Mouse (Mus musculus) ES-E14 (cell line): ENCODE data around the gene Kdsr. TPM values are rescaled to one million over a fixed set of nuclear protein-coding genes. Genes with fewer than 3 reads are reported as not detected.

Experiments used
- DNase-seq: peaks from one replicate; pipeline ENCODE4 v3.0.0-alpha.2; 2013; ENCODE audit warnings: low read depth, low spot score
- H3K27ac ChIP-seq: 2 replicates; pipeline ENCODE4 v1.5.1; 2012; ENCODE audit warnings: low read depth, mild to moderate bottlenecking, low read length, moderate library complexity, mixed read lengths; ENCODE audit not compliant: poor library complexity, insufficient read depth, severe bottlenecking
- H3K36me3 ChIP-seq: 2 replicates; pipeline ENCODE4 v1.6.1; 2012; ENCODE audit warnings: mild to moderate bottlenecking, low read length, moderate library complexity, mixed read lengths; ENCODE audit not compliant: control insufficient read depth, poor library complexity, insufficient read depth, severe bottlenecking
- H3K4me1 ChIP-seq, 2 experiments: fragments of 150-350 bp in 1 of 2; sonication (generic) in 1 of 2; 2 replicates each; pipeline ENCODE4 v1.6.1; 2012; ENCODE audit warnings: low read length in 2 of 2, mild to moderate bottlenecking in 1 of 2, mixed read lengths in 1 of 2; ENCODE audit not compliant: control insufficient read depth in 2 of 2, insufficient read depth in 2 of 2, poor library complexity in 1 of 2
- H3K4me3 ChIP-seq, 2 experiments: fragments of 150-350 bp in 1 of 2; sonication (generic) in 1 of 2; 2 replicates each; pipeline ENCODE4 v1.5.1; 2012; ENCODE audit warnings: low read length in 2 of 2, low read depth in 1 of 2, mild to moderate bottlenecking in 1 of 2, mixed read lengths in 1 of 2; ENCODE audit not compliant: insufficient read depth in 1 of 2, poor library complexity in 1 of 2, severe bottlenecking in 1 of 2
- H3K9ac ChIP-seq: 2 replicates; pipeline ENCODE4 v1.6.1; 2012; ENCODE audit warnings: low read depth, mild to moderate bottlenecking, low read length, mixed read lengths; ENCODE audit not compliant: poor library complexity, insufficient read depth, severe bottlenecking
- H3K9me3 ChIP-seq: fragments of 150-350 bp; sonication (generic); 2 replicates; pipeline ENCODE4 v1.6.1; 2012; ENCODE audit warnings: low read depth, mild to moderate bottlenecking, low read length; ENCODE audit not compliant: control insufficient read depth, insufficient read depth
- CHD2 ChIP-seq: IDR thresholded peaks from 2 replicates; pipeline ENCODE4 v1.6.1; 2014; ENCODE audit warnings: mild to moderate bottlenecking, low read depth, low read length, inconsistent platforms
- HCFC1 ChIP-seq: IDR thresholded peaks from 2 replicates; pipeline ENCODE4 v1.6.1; 2012; ENCODE audit warnings: low read length, inconsistent platforms, borderline replicate concordance; ENCODE audit not compliant: insufficient read depth
- MAFK ChIP-seq: IDR thresholded peaks from 2 replicates; pipeline ENCODE4 v1.6.1; 2014; ENCODE audit warnings: mild to moderate bottlenecking, low read depth, low read length, inconsistent platforms; ENCODE audit not compliant: insufficient read depth
- ZC3H11A ChIP-seq: IDR thresholded peaks from 2 replicates; pipeline ENCODE4 v1.6.1; 2012; ENCODE audit warnings: low read depth, mild to moderate bottlenecking, inconsistent platforms, low read length, borderline replicate concordance
- ZNF384 ChIP-seq: IDR thresholded peaks from 2 replicates; pipeline ENCODE4 v1.6.1; 2012; ENCODE audit warnings: low read depth, low read length, inconsistent platforms
- in situ Hi-C, 2 experiments: fragments of 600-800 bp; cut with MboI; formaldehyde crosslinking; loops; one replicate each; pipeline ENCODE4 v1.15.1; 2025; ENCODE audit warnings: low sequenced_read_pairs in 2 of 2, inconsistent platforms in 1 of 2; ENCODE audit not compliant: unreplicated experiment in 2 of 2
- total RNA-seq: library from RNA; depleted of rRNA; stranded (reverse); fragments of 300-350 nt; gene quantifications from 2 replicates; pipeline ENCODE4 v1.2.3, GENCODE M21; 2012; rRNA removed

Kdsr gene
- total RNA-seq, 1 experiment: 29.9 TPM

GRCm38 (mm10) chr1:106679800-106680515 is 79.6 kb downstream of the Kdsr start:
- no peak for TF ChIP-seq ZNF384
- no peak for TF ChIP-seq CHD2
- TF ChIP-seq ZC3H11A: no peak
- no peak for TF ChIP-seq HCFC1
- no peak for TF ChIP-seq MAFK
- no peak overlapping the region for H3K4me3 ChIP-seq
- H3K9me3 ChIP-seq: no peaks in the 10 kb centered on the region
- H3K36me3 ChIP-seq: no peaks in the 10 kb centered on the region
- no peak overlapping the region for H3K9ac ChIP-seq
- DNase-seq: no peak
- H3K27ac ChIP-seq: no peak overlapping the region
- no peaks in the 10 kb centered on the region for H3K4me1 ChIP-seq
- in situ Hi-C loops: no loop called here

- no peak overlapping the region for H3K9ac ChIP-seq
- no peak overlapping the region for H3K27ac ChIP-seq
- no peaks in the 10 kb centered on the region for H3K36me3 ChIP-seq
- no peaks in the 10 kb centered on the region for H3K4me1 ChIP-seq
- no peaks in the 10 kb centered on the region for H3K9me3 ChIP-seq
- TF ChIP-seq ZC3H11A (no peak), HCFC1 (no peak), ZNF384 (no peak), MAFK (no peak), CHD2 (no peak)
- H3K4me3 ChIP-seq: no peak overlapping the region
- no peak for DNase-seq
- in situ Hi-C loops: no loop called here
These were observed 81.5 kb downstream of the Kdsr start for GRCm38 (mm10) chr1:106678060-106678478.

Other genes with a start within 250 kb of the Kdsr start
- gene Bcl2, start 45.5 kb downstream of the Kdsr start, total RNA-seq: 0.63 and 0.98 TPM in 2 replicates
- 42.1 and 56.3 TPM in 2 replicates for gene Vps4b, start 37.0 kb upstream of the Kdsr start, total RNA-seq
- gene Serpinb5, start 101.4 kb upstream of the Kdsr start, total RNA-seq: 0.22 and 0.53 TPM in 2 replicates
- not detected in 2 replicates for gene Serpinb12, start 174.7 kb upstream of the Kdsr start, total RNA-seq
- gene Serpinb13, start 221.3 kb upstream of the Kdsr start, total RNA-seq: not detected in 2 replicates